8 mouse cellular contexts compared by ENCODE assay signal in the genomic region with DNA sequence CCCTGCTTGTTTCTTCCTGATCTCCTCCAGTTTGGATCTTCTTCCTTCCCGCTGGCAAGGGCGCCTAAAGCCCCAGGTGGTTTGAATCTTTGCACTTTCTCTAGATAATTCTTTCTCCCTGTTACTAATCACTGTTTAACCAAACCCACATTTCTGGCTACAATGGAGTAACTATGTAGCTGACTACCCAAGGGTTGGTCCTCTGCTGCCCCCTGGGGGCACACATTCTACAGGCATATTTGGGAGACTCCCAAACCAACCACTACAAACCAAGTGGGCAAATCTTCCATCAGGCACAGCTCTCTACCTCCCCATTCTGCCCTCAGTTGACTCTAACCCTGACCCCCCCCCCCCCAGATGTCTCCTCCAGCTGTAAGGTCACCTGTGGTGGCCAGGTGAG.
DNase-seq lines count a peak whose midpoint lies in the region; ATAC-seq lines count a peak whose summit lies in the region.

No protein-coding gene starts in this region.

- WGBS in midbrain, embryonic 10.5 days, result 71% methylated on average over 2 of the region's 2 CpGs
- WGBS in midbrain, embryonic 13.5 days, result 62% methylated on average over 2 of the region's 2 CpGs
- WGBS in limb, embryonic 11.5 days, result 18% methylated on average over 2 of the region's 2 CpGs

- DNase-seq in midbrain, embryonic 10.5 days (ENCODE audit: low spot score), result peak; percentile 46
- DNase-seq in cerebellum, adult 11 months, result peak; percentile 71
- peak; percentile 32 to 77 for DNase-seq in frontal cortex, adult 2 months (ENCODE audit: extremely low spot score in 1 of 2, low spot score in 1 of 2)
- DNase-seq in kidney, adult 8-10 months, result peak; percentile 44 to 89
- DNase-seq in limb, embryonic 11.5 days (ENCODE audit: low spot score), result peak; percentile 85
- DNase-seq in ovary, postnatal 36 days (ENCODE audit: low spot score), result peak; percentile 81
- peak; percentile 75 for DNase-seq in thymus, postnatal 25 days

- no peak overlapping the region for H3K9ac ChIP-seq in midbrain, embryonic 13.5 days (replicated peaks)
- H3K9ac ChIP-seq in limb, embryonic 11.5 days (ENCODE audit: low read length), result no peak overlapping the region

- H3K36me3 ChIP-seq in midbrain, embryonic 10.5 days, result no peaks in the 10 kb centered on the region
- H3K36me3 ChIP-seq in midbrain, embryonic 13.5 days, result no peaks in the 10 kb centered on the region
- no peaks in the 10 kb centered on the region for H3K36me3 ChIP-seq in limb, embryonic 11.5 days (ENCODE audit: control insufficient read depth, insufficient read depth, low read length)

- H3K27me3 ChIP-seq in midbrain, embryonic 10.5 days (ENCODE audit: low read depth, poor library complexity, severe bottlenecking), result no peaks in the 10 kb centered on the region
- H3K27me3 ChIP-seq in midbrain, embryonic 13.5 days, result no peaks in the 10 kb centered on the region
- no peaks in the 10 kb centered on the region for H3K27me3 ChIP-seq in limb, embryonic 11.5 days (ENCODE audit: control insufficient read depth, insufficient read depth, low read length)

- H3K9me3 ChIP-seq in midbrain, embryonic 10.5 days (replicated peaks), result 0 out of 2 replicates have a peak, but pooled peaks cover 3% of the 10 kb centered on the region
- no peaks in the 10 kb centered on the region; the same call in 1 of the 2 replicates for H3K9me3 ChIP-seq in midbrain, embryonic 13.5 days
- no peaks in the 10 kb centered on the region for H3K9me3 ChIP-seq in limb, embryonic 11.5 days (ENCODE audit: control insufficient read depth, low read length)

- no peak overlapping the region for H3K4me2 ChIP-seq in midbrain, embryonic 13.5 days (replicated peaks)
- H3K4me2 ChIP-seq in limb, embryonic 11.5 days (ENCODE audit: low read depth, severe bottlenecking), result no peak overlapping the region

- no peak for ATAC-seq in midbrain, embryonic 13.5 days
- ATAC-seq in limb, embryonic 11.5 days (ENCODE audit: insufficient number of reproducible peaks, low FRiP score, low TSS enrichment, low read depth), result no peak

- H3K4me1 ChIP-seq in midbrain, embryonic 10.5 days, result peaks cover 8% of the 10 kb centered on the region; the same call in 1 of the 2 replicates
- peaks cover 8% of the 10 kb centered on the region for H3K4me1 ChIP-seq in midbrain, embryonic 13.5 days (replicated peaks)
- no peaks in the 10 kb centered on the region for H3K4me1 ChIP-seq in limb, embryonic 11.5 days (ENCODE audit: control insufficient read depth, insufficient read depth, low read length)

- H3K4me3 ChIP-seq in midbrain, embryonic 10.5 days, result no peak overlapping the region
- no peak overlapping the region for H3K4me3 ChIP-seq in midbrain, embryonic 13.5 days (replicated peaks)
- H3K4me3 ChIP-seq in limb, embryonic 11.5 days (ENCODE audit: low read depth, low read length), result no peak overlapping the region

- no peak overlapping the region for H3K27ac ChIP-seq in midbrain, embryonic 10.5 days (replicated peaks)
- no peak overlapping the region for H3K27ac ChIP-seq in midbrain, embryonic 13.5 days
- H3K27ac ChIP-seq in limb, embryonic 11.5 days (replicated peaks; ENCODE audit: low read depth, low read length), result no peak overlapping the region
